Mouse (Mus musculus) adrenal gland, adult 8-10 months (tissue): ENCODE results near the gene Gas7. TPM values are rescaled to one million over a fixed set of nuclear protein-coding genes. Genes with fewer than 3 reads are reported as not detected.

Experiments
- DNase-seq: peaks from one replicate; pipeline ENCODE4 v3.0.0; 2022
- total RNA-seq, 4 experiments: library from RNA; stranded (reverse); gene quantifications; 2 replicates each; pipeline ENCODE4 v1.2.4; 2022

Gas7 gene
- total RNA-seq, 4 experiments from 2014 or later: 48.7 to 104 (median 74.3) TPM

DNA sequence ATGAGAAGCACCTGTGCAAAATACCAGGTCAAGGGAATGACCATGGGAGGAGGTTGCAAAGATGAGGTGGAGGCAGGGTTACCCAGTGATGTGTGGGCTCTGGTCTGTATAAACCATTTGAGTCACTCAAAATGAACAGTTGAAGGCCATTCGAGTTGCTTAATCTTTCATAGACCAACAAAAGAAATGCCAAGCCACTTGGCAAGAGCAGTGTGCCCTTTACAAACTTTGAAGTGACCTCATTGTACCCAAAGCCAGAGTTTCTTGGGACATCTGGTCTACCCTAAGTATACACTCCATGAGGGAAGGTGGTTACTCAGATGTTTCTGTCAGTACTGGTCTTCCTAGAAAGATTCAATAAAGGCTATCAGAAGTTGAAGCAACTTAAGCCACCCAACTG, 80.5 kb downstream of the Gas7 start:
- peak; percentile 56 for DNase-seq

DNA sequence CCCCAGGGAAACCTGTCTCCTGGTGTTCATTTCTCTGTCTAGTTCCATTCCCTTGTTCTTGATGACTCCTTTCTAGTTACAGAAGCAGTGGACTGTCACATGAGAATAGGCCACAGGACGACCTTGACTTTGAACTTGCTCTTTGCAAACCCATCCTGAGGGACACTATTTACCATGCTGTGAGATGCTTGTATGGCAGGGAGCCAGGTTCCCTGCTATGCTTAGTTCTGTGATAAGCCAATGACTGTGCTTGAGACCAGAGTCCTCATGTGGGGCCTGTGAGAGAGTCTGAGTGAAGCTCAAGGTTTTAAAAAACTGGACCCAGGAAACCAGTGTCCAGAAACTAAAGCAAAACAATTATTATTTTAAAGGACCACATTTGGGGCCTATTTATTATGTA, 81.2 kb downstream of the Gas7 start:
- no peak for DNase-seq

GRCm38 (mm10) chr11:67537353-67537752, 82.1 kb downstream of the Gas7 start:
- DNase-seq: no peak

GRCm38 (mm10) chr11:67538557-67538956, 83.3 kb downstream of the Gas7 start:
- DNase-seq: no peak

- DNase-seq: no peak
Measured at GRCm38 (mm10) chr11:67544656-67545432, 89.6 kb downstream of the Gas7 start.

- no peak for DNase-seq
Measured at GRCm38 (mm10) chr11:67546582-67546981, 91.3 kb downstream of the Gas7 start.

DNA sequence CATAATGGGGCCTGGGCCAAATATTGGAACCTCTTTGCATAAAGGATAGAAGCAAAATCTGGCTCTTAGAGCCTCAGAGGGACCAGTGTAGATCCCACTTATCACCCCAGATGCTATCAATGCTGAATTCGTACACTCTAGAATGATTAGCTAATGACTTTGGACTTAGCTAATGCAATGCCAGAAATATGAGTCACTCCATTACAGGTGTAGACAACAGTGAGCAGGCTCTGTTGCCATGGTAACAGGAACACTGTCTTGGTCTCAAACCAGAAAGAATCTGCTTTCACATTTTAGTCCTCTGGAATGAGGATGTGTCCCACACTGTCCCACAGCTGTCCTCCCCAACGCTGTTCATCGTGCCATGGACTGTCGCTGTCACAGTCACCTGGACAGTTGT, 94.1 kb downstream of the Gas7 start:
- DNase-seq: no peak

- no peak for DNase-seq
Measured at GRCm38 (mm10) chr11:67549762-67550488, 94.7 kb downstream of the Gas7 start.

- DNase-seq: no peak
Measured at GRCm38 (mm10) chr11:67552400-67552799, 97.2 kb downstream of the Gas7 start.

GRCm38 (mm10) chr11:67554276-67554675, 99.0 kb downstream of the Gas7 start:
- no peak for DNase-seq

DNA sequence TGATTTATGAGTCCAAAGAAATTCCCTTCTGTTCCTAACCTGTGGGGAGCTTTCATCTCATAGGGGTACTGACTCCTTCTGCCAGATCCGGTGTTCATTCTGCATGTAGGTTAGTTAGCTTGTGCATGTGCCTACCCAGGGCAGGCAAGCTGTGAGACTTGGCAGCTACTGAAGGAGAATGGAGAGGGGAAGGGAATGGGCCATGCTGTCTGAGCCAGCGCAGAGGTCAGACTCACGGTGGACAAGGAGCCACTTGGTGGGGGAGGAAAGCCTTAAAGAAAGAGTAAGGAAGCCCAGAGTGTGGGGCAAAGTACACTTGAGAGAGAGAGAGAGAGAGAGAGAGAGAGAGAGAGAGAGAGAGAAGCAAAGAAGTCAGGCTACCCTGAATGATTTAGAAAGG, 101.1 kb downstream of the Gas7 start:
- DNase-seq: no peak

GRCm38 (mm10) chr11:67558772-67559448, 103.7 kb downstream of the Gas7 start:
- no peak for DNase-seq

- no peak for DNase-seq
Measured at GRCm38 (mm10) chr11:67559522-67559921, 104.3 kb downstream of the Gas7 start.

- no peak for DNase-seq
Measured at GRCm38 (mm10) chr11:67561631-67562030, 106.4 kb downstream of the Gas7 start.

DNA sequence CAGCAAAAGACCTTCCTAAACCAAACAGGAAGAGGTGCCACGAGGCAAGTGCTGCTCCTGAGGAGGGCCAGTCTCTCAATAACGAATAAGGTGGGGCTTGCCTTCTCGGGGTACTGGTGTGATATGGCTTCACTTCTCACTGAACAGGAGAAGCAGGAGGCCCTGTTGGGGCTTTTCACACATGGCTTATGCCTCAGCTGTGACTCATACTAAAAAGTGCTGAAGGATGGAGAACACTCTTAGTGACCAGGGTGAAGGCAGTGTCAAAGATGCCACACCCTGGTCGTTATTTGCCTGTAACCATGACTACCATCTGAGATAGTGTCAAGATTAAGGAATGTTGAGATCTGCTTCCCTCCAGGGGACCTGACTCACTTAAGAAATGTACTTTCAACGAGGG, 107.9 kb downstream of the Gas7 start:
- no peak for DNase-seq

- no peak for DNase-seq
Measured at GRCm38 (mm10) chr11:67564003-67564637, 108.9 kb downstream of the Gas7 start.

DNA sequence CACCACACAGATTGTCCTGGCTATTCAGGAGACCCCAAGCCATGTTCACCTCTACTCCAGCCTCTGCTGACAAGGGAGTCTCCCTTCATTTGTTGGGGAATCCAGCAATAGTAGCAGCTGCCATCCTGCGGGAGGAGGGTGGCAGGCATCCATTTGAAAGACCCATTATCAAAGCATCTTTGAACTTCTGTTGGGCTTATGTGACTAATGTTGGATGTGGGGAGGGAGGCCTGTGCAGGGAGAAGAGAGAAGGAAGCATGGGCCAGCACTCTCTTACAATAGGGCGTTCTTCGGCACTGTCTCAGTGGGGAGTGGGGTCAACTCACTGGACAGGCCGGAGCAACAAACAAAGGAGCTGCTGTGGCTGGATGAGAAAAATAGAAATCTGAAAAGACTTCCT, 110.3 kb downstream of the Gas7 start:
- no peak for DNase-seq

DNA sequence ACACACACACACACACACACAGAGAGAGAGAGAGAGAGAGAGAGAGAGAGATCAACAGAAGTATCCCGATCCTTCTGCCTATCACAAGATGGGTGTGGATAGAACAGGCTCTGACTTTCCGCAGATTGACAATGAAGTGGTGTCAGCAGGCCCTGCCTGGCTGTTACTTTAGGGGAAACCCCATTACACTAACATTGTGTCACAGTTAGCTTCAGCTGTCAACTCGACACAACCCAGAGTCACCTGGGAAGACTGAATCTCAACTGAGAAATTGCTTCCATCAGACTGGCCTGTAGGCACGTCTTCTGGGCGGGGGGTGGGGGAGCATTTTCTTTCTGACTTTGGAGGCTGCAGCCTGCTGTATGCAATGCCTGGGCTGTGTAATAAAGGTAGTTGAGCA, 111.5 kb downstream of the Gas7 start:
- no peak for DNase-seq

- DNase-seq: no peak
Measured at GRCm38 (mm10) chr11:67567184-67567583, 111.9 kb downstream of the Gas7 start.

DNA sequence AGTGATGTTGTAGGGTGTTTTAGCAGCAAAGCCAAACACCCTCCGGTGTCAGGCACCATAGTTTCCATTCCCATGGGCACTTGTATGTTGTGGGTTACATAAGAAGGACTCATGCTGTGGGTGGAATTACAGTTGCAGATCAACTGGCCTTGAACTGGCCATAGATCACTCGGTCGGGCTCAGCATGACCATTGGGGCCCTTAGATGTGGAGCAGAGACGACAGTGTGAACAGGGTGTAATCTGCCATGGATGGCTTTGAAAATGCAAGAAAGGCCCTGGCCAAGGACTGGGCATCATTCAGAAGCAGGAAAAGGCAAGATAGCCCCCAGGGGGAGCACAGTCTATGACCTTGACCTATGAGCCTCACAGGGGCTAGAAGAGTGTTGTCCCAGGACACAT, 112.8 kb downstream of the Gas7 start:
- DNase-seq: no peak

GRCm38 (mm10) chr11:67568815-67569214, 113.6 kb downstream of the Gas7 start:
- no peak for DNase-seq

- no peak for DNase-seq
Measured at GRCm38 (mm10) chr11:67570947-67571346, 115.7 kb downstream of the Gas7 start.

DNA sequence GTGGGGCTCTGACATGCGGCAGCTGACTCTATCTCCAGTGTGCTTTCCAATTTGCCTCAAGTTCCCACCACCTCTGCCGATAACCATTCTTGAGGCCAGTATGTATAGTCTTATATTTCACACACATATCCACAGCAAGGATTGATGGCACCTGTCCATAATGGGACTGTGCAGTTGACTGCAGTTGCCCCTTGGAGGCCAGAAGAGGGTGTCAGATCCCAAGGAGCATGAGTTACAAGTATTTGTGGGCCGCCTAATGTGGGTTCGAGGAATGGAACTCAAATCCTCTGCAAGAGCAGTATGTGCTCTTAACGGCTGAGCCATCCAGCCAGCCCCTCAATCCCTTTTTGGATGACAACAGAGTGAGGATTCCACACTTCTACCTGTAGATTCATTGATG, 119.1 kb downstream of the Gas7 start:
- no peak for DNase-seq
